ENCODE assay signal across 13 mouse cellular contexts in genomic region chr19:56998331-56998730, GRCm38 (mm10). TPM values are rescaled to one million over a fixed set of nuclear protein-coding genes. Genes with fewer than 3 reads are reported as not detected.
DNase-seq lines count a peak whose midpoint lies in the region; ATAC-seq and TF ChIP-seq lines count a peak whose summit lies in the region.
"Had no signal": no experiment of that assay in that cellular context is flagged by ENCODE, and none has a peak within 500 bp of the region (broad histone marks: within the 10 kb centered on the region; RNA-seq: fewer than 3 reads in every experiment).

No protein-coding gene starts in this region.

- H3K27ac ChIP-seq in gastrocnemius, adult 2 months, result peak overlapping the region; percentile 77; the same call in 1 of the 2 replicates
- H3K27ac ChIP-seq in embryonic facial prominence, embryonic 13.5 days, result peak overlapping the region; percentile 89
- peak overlapping the region; percentile 41; the same call in 1 of the 2 replicates for H3K27ac ChIP-seq in kidney, adult 2 months (ENCODE audit: insufficient read depth, low read depth, low read length)
- peak overlapping the region; percentile 69 for H3K27ac ChIP-seq in limb, embryonic 14.5 days (replicated peaks; ENCODE audit: low read depth, low read length)

- H3K4me2 ChIP-seq in embryonic facial prominence, embryonic 13.5 days, result no peak overlapping the region
- no peak overlapping the region for H3K4me2 ChIP-seq in limb, embryonic 14.5 days (replicated peaks; ENCODE audit: low read depth, low read length, severe bottlenecking)
- H3K4me2 ChIP-seq: liver, embryonic 11.5 days had no signal

- H3K9ac ChIP-seq in embryonic facial prominence, embryonic 13.5 days, result no peak overlapping the region
- H3K9ac ChIP-seq in limb, embryonic 14.5 days (ENCODE audit: low read depth, low read length, severe bottlenecking), result no peak overlapping the region

- intact Hi-C loops in gastrocnemius, adult 2 months (cut with DNase I), result no loop called here
- intact Hi-C loops in gastrocnemius, postnatal 14 days (cut with DNase I; ENCODE audit: low total_unique reads), result no loop called here

- no peaks in the 10 kb centered on the region for H3K9me3 ChIP-seq in embryonic facial prominence, embryonic 13.5 days
- H3K9me3 ChIP-seq in limb, embryonic 14.5 days (ENCODE audit: control insufficient read depth, low read length), result no peaks in the 10 kb centered on the region
- H3K9me3 ChIP-seq: megakaryocyte, embryonic 14.5 days had no signal

- 61% methylated on average over 4 of the region's 4 CpGs for WGBS in embryonic facial prominence, embryonic 13.5 days
- WGBS in kidney, adult 2 months, result 49% methylated on average over 4 of the region's 4 CpGs
- 74% methylated on average over 4 of the region's 4 CpGs for WGBS in limb, embryonic 14.5 days

- TF ChIP-seq POLR2A in kidney, adult 2 months (IDR thresholded peaks at IDR 0.05; ENCODE audit: low read depth, low read length), result no peak
- TF ChIP-seq POLR2A in limb, embryonic 14.5 days (IDR thresholded peaks at IDR 0.05; ENCODE audit: borderline replicate concordance, extremely low read depth, insufficient read depth, insufficient read length), result no peak

- H3K36me3 ChIP-seq in embryonic facial prominence, embryonic 13.5 days, result no peaks in the 10 kb centered on the region
- H3K36me3 ChIP-seq in kidney, adult 2 months (ENCODE audit: control insufficient read depth, insufficient read depth, low read length), result no peaks in the 10 kb centered on the region
- H3K36me3 ChIP-seq in limb, embryonic 14.5 days (ENCODE audit: control insufficient read depth, insufficient read depth, low read length), result no peaks in the 10 kb centered on the region

- H3K4me1 ChIP-seq in embryonic facial prominence, embryonic 13.5 days, result peaks cover 59% of the 10 kb centered on the region
- H3K4me1 ChIP-seq in kidney, adult 2 months (ENCODE audit: control insufficient read depth, insufficient read depth, low read length), result peaks cover 32% of the 10 kb centered on the region
- peaks cover 28% of the 10 kb centered on the region for H3K4me1 ChIP-seq in limb, embryonic 14.5 days (ENCODE audit: control insufficient read depth, insufficient read depth, low read length)
- H3K4me1 ChIP-seq: megakaryocyte, embryonic 14.5 days had no signal

- H3K27me3 ChIP-seq in embryonic facial prominence, embryonic 13.5 days, result no peaks in the 10 kb centered on the region
- H3K27me3 ChIP-seq in kidney, adult 2 months (replicated peaks; ENCODE audit: control insufficient read depth, insufficient read depth, low read length), result no peaks in the 10 kb centered on the region
- no peaks in the 10 kb centered on the region for H3K27me3 ChIP-seq in limb, embryonic 14.5 days (ENCODE audit: control insufficient read depth, insufficient read depth, low read length)
- H3K27me3 ChIP-seq: Patski had no signal

- H3K4me3 ChIP-seq in gastrocnemius, adult 2 months, result no peak overlapping the region
- no peak overlapping the region for H3K4me3 ChIP-seq in embryonic facial prominence, embryonic 13.5 days
- no peak overlapping the region for H3K4me3 ChIP-seq in kidney, adult 2 months (ENCODE audit: insufficient read depth, low read depth, low read length)
- no peak overlapping the region for H3K4me3 ChIP-seq in limb, embryonic 14.5 days (replicated peaks; ENCODE audit: low read length)
- H3K4me3 ChIP-seq: megakaryocyte, embryonic 14.5 days had no signal

- no peak for TF ChIP-seq CTCF in gastrocnemius, adult 2 months (IDR thresholded peaks at IDR 0.05)
- no peak for TF ChIP-seq CTCF in kidney, adult 2 months (conservative IDR thresholded peaks at IDR 0.05; ENCODE audit: insufficient read depth, insufficient read length, low read depth, low read length)

- no peak for ATAC-seq in embryonic facial prominence, embryonic 13.5 days (ENCODE audit: insufficient number of reproducible peaks, insufficient read depth, low FRiP score, low TSS enrichment, low read depth)
- no peak for ATAC-seq in limb, embryonic 14.5 days (ENCODE audit: low FRiP score, low read depth)
- ATAC-seq: Patski had no signal

- no peak for DNase-seq in gastrocnemius, adult 2 months
- no peak for DNase-seq in gastrocnemius, postnatal 14 days
- DNase-seq in kidney, adult 2 months, result peak; percentile 89
- no peak for DNase-seq in limb, embryonic 14.5 days (ENCODE audit: low spot score)
- DNase-seq in spleen, adult 18-20 months, result no peak
- no peak for DNase-seq in left cerebral cortex, adult 11 months (ENCODE audit: low spot score)
- DNase-seq in cerebellum, postnatal 36 days, result no peak
- DNase-seq: cerebellum, adult 9-11 months had no signal

RNA-seq across cellular contexts. Expression of gene Afap1l2, which starts 9.7 kb away (rescaled TPM):
- 1 to 10 TPM; 1.6 TPM for total RNA-seq in gastrocnemius, adult 2 months (2021)
- 10 to 100 TPM in 1 of 2 experiments, 1 to 10 TPM in 1; 6.0 to 11.0 TPM for total RNA-seq in gastrocnemius, postnatal 14 days (2021)
- 8.1 and 9.3 TPM in 2 replicates for polyA plus RNA-seq in embryonic facial prominence, embryonic 13.5 days (2015; fragmentation: Nextera tagmentation; extraction: Ambion mirVana)
- 9.2 and 10.1 TPM in 2 replicates for polyA plus RNA-seq in kidney, adult 2 months (2012; rRNA removed)
- 6.8 and 7.0 TPM in 2 replicates for polyA plus RNA-seq in limb, embryonic 14.5 days (2012; rRNA removed)
- polyA plus RNA-seq in limb, embryonic 14.5 days (2014; fragmentation: Nextera tagmentation; extraction: Ambion mirVana), result 6.8 and 9.2 TPM in 2 replicates
- total RNA-seq: neutrophil, adult 5-6 weeks had no signal
